Comparison of ENCODE assay signal across 7 mouse cellular contexts in the genomic region with DNA sequence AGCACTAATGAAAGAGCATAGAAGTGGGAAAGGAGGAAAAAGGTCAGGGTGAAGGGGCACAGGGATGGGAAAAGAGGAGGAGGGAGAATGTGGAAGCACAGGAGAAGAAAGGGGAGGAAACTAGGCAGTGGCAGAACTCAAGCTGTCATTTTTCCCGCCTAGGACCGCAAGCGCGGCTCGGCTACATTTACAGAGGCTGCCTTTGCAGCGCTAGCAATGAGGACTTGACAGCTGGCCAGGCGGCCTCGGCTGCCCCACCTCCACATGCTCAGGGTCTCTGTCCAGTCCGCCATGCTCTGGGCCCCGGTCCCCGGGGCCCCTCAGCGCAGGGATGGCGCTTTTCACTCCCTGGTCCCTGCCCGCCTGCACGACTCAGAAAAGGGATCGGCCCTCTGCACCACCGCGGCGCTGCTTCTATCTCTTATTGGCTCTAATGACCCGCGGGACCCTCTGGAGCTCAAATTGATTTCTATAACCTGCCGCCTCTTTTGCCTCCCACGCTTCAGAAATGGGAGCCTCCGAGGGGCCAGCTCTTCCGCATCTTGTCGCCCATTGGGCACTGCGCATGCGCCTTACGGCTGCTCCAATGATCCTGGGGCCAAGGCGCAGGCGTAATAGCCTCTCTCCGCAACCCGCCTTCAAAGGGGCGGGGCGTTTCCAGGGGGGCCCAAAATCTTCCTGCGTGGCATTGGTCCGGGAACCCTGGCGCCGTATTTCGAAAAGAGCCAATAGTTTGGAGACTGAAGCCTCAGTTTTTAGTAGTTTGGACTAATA. TPM values are rescaled to one million over a fixed set of nuclear protein-coding genes. Genes with fewer than 3 reads are reported as not detected.
DNase-seq lines count a peak whose midpoint lies in the region; ATAC-seq lines count a peak whose summit lies in the region.

Gene Fam122b, minus strand, starts transcription at position 517 of the 774 bp plus-strand sequence.

- peak within 1 kb of the TSS; percentile 86 for H3K27ac ChIP-seq in embryonic facial prominence, embryonic 10.5 days (replicated peaks)
- peak within 1 kb of the TSS; percentile 47 for H3K27ac ChIP-seq in limb, embryonic 11.5 days (replicated peaks; ENCODE audit: low read depth, low read length)
- peak within 1 kb of the TSS; percentile 64 for H3K27ac ChIP-seq in midbrain, embryonic 14.5 days (replicated peaks; ENCODE audit: low read depth, low read length)

- peak within 1 kb of the TSS; percentile 62 for H3K9ac ChIP-seq in limb, embryonic 11.5 days (ENCODE audit: low read length)
- peak within 1 kb of the TSS; percentile 57 for H3K9ac ChIP-seq in midbrain, embryonic 14.5 days (replicated peaks; ENCODE audit: low read length)

- H3K4me3 ChIP-seq in embryonic facial prominence, embryonic 10.5 days: peak within 1 kb of the TSS; percentile 66
- H3K4me3 ChIP-seq in limb, embryonic 11.5 days (ENCODE audit: low read depth, low read length): peak within 1 kb of the TSS; percentile 57
- H3K4me3 ChIP-seq in midbrain, embryonic 14.5 days (replicated peaks; ENCODE audit: low read depth, low read length): peak within 1 kb of the TSS; percentile 51

- H3K9me3 ChIP-seq in embryonic facial prominence, embryonic 10.5 days: no peaks in the 10 kb centered on the region
- H3K9me3 ChIP-seq in limb, embryonic 11.5 days (ENCODE audit: control insufficient read depth, low read length): no peaks in the 10 kb centered on the region
- no peaks in the 10 kb centered on the region for H3K9me3 ChIP-seq in midbrain, embryonic 14.5 days (ENCODE audit: control insufficient read depth, low read length)

- peak; percentile 72; the same call in 1 of the 2 replicates for ATAC-seq in limb, embryonic 11.5 days (ENCODE audit: insufficient number of reproducible peaks, low FRiP score, low TSS enrichment, low read depth)
- peak; percentile 93 for ATAC-seq in midbrain, embryonic 14.5 days (ENCODE audit: low FRiP score, low TSS enrichment)

- H3K4me2 ChIP-seq in limb, embryonic 11.5 days (ENCODE audit: low read depth, severe bottlenecking): peak within 1 kb of the TSS; percentile 68
- H3K4me2 ChIP-seq in midbrain, embryonic 14.5 days (ENCODE audit: low read length): peak within 1 kb of the TSS; percentile 59

- no peaks in the 10 kb centered on the region for H3K36me3 ChIP-seq in embryonic facial prominence, embryonic 10.5 days (replicated peaks)
- no peaks in the 10 kb centered on the region for H3K36me3 ChIP-seq in limb, embryonic 11.5 days (ENCODE audit: control insufficient read depth, insufficient read depth, low read length)
- no peaks in the 10 kb centered on the region for H3K36me3 ChIP-seq in midbrain, embryonic 14.5 days (ENCODE audit: control insufficient read depth, insufficient read depth, low read length)

- DNase-seq in adrenal gland, postnatal 10 days: peak; percentile 90
- peak; percentile 92 for DNase-seq in embryonic facial prominence, embryonic 10.5 days (ENCODE audit: low spot score)
- DNase-seq in heart, adult 11 months: peak; percentile 100
- DNase-seq in kidney, adult 18-20 months: peak; percentile 88
- DNase-seq in limb, embryonic 11.5 days (ENCODE audit: low spot score): peak; percentile 92
- DNase-seq in midbrain, embryonic 14.5 days: peak; percentile 96
- peak; percentile 82 for DNase-seq in spleen, adult 18-20 months

- WGBS in embryonic facial prominence, embryonic 10.5 days: 16% methylated on average over 40 of the region's 40 CpGs
- 12% methylated on average over 40 of the region's 40 CpGs for WGBS in limb, embryonic 11.5 days
- WGBS in midbrain, embryonic 14.5 days: 22% methylated on average over 40 of the region's 40 CpGs

- H3K4me1 ChIP-seq in embryonic facial prominence, embryonic 10.5 days: peaks cover 13% of the 10 kb centered on the region
- 0 out of 2 replicates have a peak, but pooled peaks cover 2% of the 10 kb centered on the region for H3K4me1 ChIP-seq in limb, embryonic 11.5 days (ENCODE audit: control insufficient read depth, insufficient read depth, low read length)
- no peaks in the 10 kb centered on the region for H3K4me1 ChIP-seq in midbrain, embryonic 14.5 days (ENCODE audit: control insufficient read depth, insufficient read depth, low read length)

- H3K27me3 ChIP-seq in embryonic facial prominence, embryonic 10.5 days (replicated peaks; ENCODE audit: low read depth, poor library complexity, severe bottlenecking): 0 out of 2 replicates have a peak, but pooled peaks cover 4% of the 10 kb centered on the region
- no peaks in the 10 kb centered on the region for H3K27me3 ChIP-seq in limb, embryonic 11.5 days (ENCODE audit: control insufficient read depth, insufficient read depth, low read length)
- no peaks in the 10 kb centered on the region for H3K27me3 ChIP-seq in midbrain, embryonic 14.5 days (ENCODE audit: control insufficient read depth, insufficient read depth, low read length)

RNA-seq across cellular contexts. Expression of gene Fam122b, which starts in this region (rescaled TPM):
- 10 to 100 TPM in 1 of 2 experiments, 1 to 10 TPM in 1; 8.2 to 15.1 TPM for total RNA-seq in adrenal gland, postnatal 10 days (2021)
- polyA plus RNA-seq in embryonic facial prominence, embryonic 10.5 days (2016; fragmentation: Nextera tagmentation; extraction: Ambion mirVana): 6.7 and 7.8 TPM in 2 replicates
- 10.4 and 12.5 TPM in 2 replicates for polyA plus RNA-seq in limb, embryonic 11.5 days (2014; fragmentation: Nextera tagmentation; extraction: Ambion mirVana)
- 2.6 and 4.1 TPM in 2 replicates for polyA plus RNA-seq in midbrain, embryonic 14.5 days (2014; fragmentation: Nextera tagmentation; extraction: Ambion mirVana)

Comparison
In these comparisons a context has a peak if more than half of its experiments do, and no peak if none do; other contexts are left out.
1. Peak in every context shown above with its lines: DNase-seq, ATAC-seq, H3K4me3 ChIP-seq and H3K27ac ChIP-seq.